Mouse (Mus musculus) yolk sac, embryonic 10.5 days (tissue): Measurements from ENCODE around the gene Wbp2.

Experiments used
- DNase-seq: peaks from one replicate; pipeline ENCODE4 v3.0.0-alpha.2; 2017; ENCODE audit warnings: low spot score

The Wbp2 gene

GRCm38 (mm10) chr11:116061641-116062415, 25.0 kb downstream of the Wbp2 start:
- DNase-seq = no peak

GRCm38 (mm10) chr11:116060596-116060995, 26.2 kb downstream of the Wbp2 start:
- DNase-seq = no peak

GRCm38 (mm10) chr11:116059691-116060025, 27.1 kb downstream of the Wbp2 start:
- no peak for DNase-seq

- no peak for DNase-seq
Measured at GRCm38 (mm10) chr11:116058868-116059690, 27.7 kb downstream of the Wbp2 start.

GRCm38 (mm10) chr11:116058022-116058614, 28.7 kb downstream of the Wbp2 start:
- no peak for DNase-seq

- DNase-seq = no peak
Measured at GRCm38 (mm10) chr11:116057237-116057881, 29.4 kb downstream of the Wbp2 start.

- no peak for DNase-seq
Measured at GRCm38 (mm10) chr11:116055873-116056272, 30.9 kb downstream of the Wbp2 start.

- DNase-seq = no peak
Measured at GRCm38 (mm10) chr11:116053510-116054229, 33.1 kb downstream of the Wbp2 start.

GRCm38 (mm10) chr11:116050196-116050595, 36.6 kb downstream of the Wbp2 start:
- DNase-seq = no peak

- no peak for DNase-seq
Measured at GRCm38 (mm10) chr11:116049610-116050009, 37.2 kb downstream of the Wbp2 start.

GRCm38 (mm10) chr11:116045173-116045572, 41.6 kb downstream of the Wbp2 start:
- DNase-seq = no peak

- DNase-seq = no peak
Measured at GRCm38 (mm10) chr11:116043286-116043685, 43.5 kb downstream of the Wbp2 start.

GRCm38 (mm10) chr11:116042372-116043138, 44.2 kb downstream of the Wbp2 start:
- peak; percentile 27 for DNase-seq

- DNase-seq = no peak
Measured at GRCm38 (mm10) chr11:116041833-116042232, 45.0 kb downstream of the Wbp2 start.

GRCm38 (mm10) chr11:116040593-116040992, 46.2 kb downstream of the Wbp2 start:
- no peak for DNase-seq

- DNase-seq = no peak
Measured at GRCm38 (mm10) chr11:116037826-116038225, 49.0 kb downstream of the Wbp2 start.

- no peak for DNase-seq
Measured at GRCm38 (mm10) chr11:116036671-116037070, 50.1 kb downstream of the Wbp2 start.

GRCm38 (mm10) chr11:116034584-116034983, 52.2 kb downstream of the Wbp2 start:
- DNase-seq = no peak

GRCm38 (mm10) chr11:116030898-116031845, 55.6 kb downstream of the Wbp2 start:
- DNase-seq = no peak
